Mouse (Mus musculus) small intestine, adult 2 months (tissue): ENCODE measurements at regions not wholly inside any gene's neighbourhood (a gene's known extent, or its start where the extent isn't known, plus 50 kb on each side); places are given as distances from the start of the nearest gene placed in this dataset.

Experiments
- CTCF ChIP-seq: fragments of 200-500 bp; IDR thresholded peaks from 2 replicates; pipeline ENCODE4 v1.5.1; 2012; ENCODE audit warnings: low read depth, mild to moderate bottlenecking, control low read depth, inconsistent platforms, low read length, moderate library complexity, mixed read lengths; ENCODE audit not compliant: insufficient replicate concordance, insufficient read length; ENCODE audit errors: extremely low read depth
- POLR2A ChIP-seq: fragments of 200-500 bp; IDR thresholded peaks from 2 replicates; pipeline ENCODE4 v1.6.1; 2012; ENCODE audit warnings: low read depth, mild to moderate bottlenecking, control low read depth, inconsistent platforms, low read length, moderate library complexity

DNA sequence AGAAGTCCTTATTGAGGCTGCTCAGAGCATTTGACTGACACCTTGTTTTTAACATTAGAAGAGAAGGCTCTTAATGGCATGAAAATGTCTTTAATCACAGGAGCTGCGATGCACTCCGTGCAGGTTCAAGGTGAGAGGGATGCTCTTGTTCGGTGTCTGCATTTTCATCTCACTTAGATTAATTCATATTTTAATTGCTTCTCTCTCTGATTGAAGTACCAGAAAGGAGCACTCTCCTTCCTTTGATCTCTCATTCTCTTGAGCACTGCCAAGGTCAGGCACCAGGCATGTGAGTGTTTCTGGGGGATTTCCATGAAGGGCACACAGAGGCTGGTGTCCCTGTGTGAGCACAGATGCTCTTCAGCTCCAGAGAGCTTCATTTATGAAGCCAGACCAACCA, 752.0 kb upstream of the Castor2 start:
- no peak for TF ChIP-seq CTCF
- no peak for TF ChIP-seq POLR2A
